Mouse (Mus musculus): ENCODE measurements around the gene Spa17.

The Spa17 gene

GRCm38 (mm10) chr9:37563805-37564204, 49.7 kb downstream of the Spa17 start:
- DNase-seq (ENCODE audit: low spot score in 2 of 2), result no peak

GRCm38 (mm10) chr9:37560617-37561016, 52.9 kb downstream of the Spa17 start:
- DNase-seq (ENCODE audit: low spot score in 2 of 2), result no peak

GRCm38 (mm10) chr9:37556366-37556765, 57.2 kb downstream of the Spa17 start:
- DNase-seq (ENCODE audit: low spot score in 2 of 2), result no peak

- DNase-seq (ENCODE audit: low spot score in 2 of 2), result no peak
Measured at GRCm38 (mm10) chr9:37554838-37555748, 58.4 kb downstream of the Spa17 start, which contains the start of gene Siae. Siae (plus strand) TSS chr9:37555698.

GRCm38 (mm10) chr9:37554279-37554678, 59.2 kb downstream of the Spa17 start:
- no peak for DNase-seq (ENCODE audit: low spot score in 2 of 2)
